Mouse (Mus musculus): ENCODE measurements around the gene Ccdc141. TPM values are rescaled to one million over a fixed set of nuclear protein-coding genes. Genes with fewer than 3 reads are reported as not detected.

Gene Ccdc141
- total RNA-seq, 2 experiments from 2014 or later, result 228 to 229 TPM

DNA sequence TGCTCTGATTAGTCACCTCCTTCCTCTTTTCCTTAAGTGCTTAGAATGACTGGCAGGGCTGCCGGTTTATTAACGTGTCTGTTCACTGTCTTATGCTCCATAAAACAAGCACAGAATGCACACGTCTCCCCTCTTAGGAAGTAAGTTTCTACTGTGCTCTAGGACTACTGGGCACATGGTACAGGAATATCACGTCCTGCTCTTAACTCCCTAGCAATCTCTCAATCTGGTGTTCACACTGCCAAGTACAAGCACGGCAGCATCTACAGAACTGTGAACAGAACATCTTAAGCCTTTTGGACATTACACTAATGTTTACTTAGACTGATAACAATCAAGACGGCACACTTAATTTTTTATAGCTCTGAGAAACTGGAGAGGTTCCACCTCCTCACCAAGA lies 52.3 kb downstream of the Ccdc141 start:
- no peak for DNase-seq

DNA sequence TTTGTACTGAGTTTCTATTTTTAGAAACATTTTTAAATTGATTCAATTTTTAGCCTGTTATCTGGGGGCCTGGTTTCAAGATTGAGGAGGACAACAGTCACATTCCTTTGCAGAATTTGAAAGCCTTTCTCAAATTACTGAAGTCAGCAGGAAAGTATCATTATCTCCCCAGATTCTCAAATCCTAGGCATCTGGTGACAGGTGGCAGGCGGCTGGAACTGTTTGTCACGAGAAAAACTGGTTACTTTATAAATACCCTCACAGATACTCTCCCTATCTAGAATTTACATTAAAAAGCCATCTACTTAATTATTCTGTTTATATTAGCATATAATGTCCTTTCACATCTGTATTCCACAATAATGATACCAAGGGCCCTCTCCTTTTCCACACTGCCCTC lies 56.1 kb downstream of the Ccdc141 start:
- DNase-seq, result no peak

GRCm38 (mm10) chr2:77113867-77114266 lies 56.6 kb downstream of the Ccdc141 start:
- peak; percentile 15 for DNase-seq

- DNase-seq, result no peak
Measured at GRCm38 (mm10) chr2:77113026-77113425, 57.4 kb downstream of the Ccdc141 start.

- DNase-seq, result no peak
Measured at GRCm38 (mm10) chr2:77111095-77111494, 59.3 kb downstream of the Ccdc141 start.

DNA sequence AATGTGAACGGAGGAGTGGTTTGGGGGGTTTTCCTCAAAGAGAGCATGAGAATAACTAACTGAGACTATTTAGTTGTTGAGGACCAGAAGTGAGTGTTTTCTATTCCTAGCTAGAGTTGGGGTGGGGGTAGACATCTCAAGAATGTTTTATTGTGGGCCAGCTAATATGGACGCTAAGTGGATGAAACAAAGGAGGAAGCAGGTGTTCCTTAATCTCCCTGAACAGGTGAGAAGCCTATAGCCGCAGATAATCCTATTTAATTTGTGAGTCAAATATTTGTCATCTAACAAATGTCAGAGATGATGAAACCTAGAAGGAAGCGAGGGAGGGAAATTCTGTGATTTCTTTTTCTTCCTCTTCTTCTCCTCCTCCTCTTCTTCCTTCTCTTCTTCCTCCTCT lies 60.1 kb downstream of the Ccdc141 start:
- no peak for DNase-seq

DNA sequence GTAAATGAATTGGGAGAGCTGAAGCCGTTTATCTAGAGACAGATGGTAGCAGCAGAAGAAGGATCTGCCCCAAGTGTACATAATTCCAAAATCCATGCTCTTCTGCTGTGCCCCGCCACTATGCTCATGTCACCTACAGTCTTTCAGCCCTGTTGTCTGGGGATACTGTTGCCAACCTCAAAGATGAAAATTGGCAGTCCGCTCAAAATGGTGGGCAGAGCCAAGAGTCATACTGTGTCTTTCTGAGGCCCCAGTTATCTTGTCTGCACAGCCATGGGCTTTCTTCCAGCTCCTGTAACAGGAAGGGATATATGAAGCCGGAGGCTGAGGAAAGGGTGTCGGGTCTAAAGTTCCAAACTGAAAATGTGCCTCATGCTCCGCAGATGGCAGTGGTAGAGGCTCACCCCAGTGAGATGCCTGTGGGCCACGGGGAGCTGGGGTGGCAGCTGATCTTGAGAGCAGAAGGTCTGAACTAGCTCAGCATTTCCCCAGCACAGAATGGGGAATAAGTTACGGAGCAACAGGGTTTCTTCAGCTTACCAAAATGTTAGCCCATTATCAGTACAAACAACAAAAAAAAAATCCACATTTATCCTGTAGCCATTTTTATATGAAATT lies 60.8 kb downstream of the Ccdc141 start:
- peak; percentile 14 for DNase-seq

GRCm38 (mm10) chr2:77108562-77108961 lies 61.9 kb downstream of the Ccdc141 start:
- DNase-seq, result no peak

- DNase-seq, result no peak
Measured at GRCm38 (mm10) chr2:77106150-77106549, 64.3 kb downstream of the Ccdc141 start.

- no peak for DNase-seq
Measured at GRCm38 (mm10) chr2:77105006-77105715, 65.3 kb downstream of the Ccdc141 start.

DNA sequence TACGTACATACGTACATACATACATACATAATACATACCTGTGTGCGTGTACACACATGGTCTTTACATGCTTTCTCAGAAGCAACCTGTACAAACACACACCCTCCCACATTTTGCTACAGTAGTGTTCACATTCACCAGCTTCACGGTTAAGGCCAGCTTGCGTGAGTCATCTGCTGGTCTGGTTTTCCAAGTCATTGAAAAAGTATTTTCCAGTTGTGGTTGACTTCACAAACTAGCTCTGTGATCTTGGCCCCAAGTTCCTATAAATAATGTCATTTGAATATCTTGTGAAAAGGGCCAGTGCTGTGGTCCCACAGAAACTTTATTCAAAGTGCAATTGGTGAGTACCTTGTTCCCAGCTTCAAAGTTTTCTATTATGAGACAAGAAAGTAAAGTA lies 67.9 kb downstream of the Ccdc141 start:
- no peak for DNase-seq

DNA sequence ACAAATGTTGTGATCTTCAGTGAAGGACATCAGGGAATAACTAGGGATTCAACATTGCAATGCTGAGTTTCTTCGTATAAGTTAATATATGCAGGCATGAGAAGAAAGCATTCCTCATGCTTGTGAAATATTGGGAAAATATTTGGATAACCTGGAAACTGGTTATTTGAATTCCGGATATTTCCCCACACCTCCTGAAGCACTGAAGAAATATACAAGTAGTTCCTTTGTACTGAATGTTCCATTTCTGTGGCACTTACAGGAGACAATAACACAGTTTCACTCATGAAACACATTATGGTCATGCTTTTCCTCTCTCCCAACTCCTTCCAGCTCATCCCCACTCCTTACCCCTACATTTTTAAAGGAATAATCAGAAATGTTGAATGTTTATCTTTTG lies 70.6 kb downstream of the Ccdc141 start:
- no peak for DNase-seq

GRCm38 (mm10) chr2:77098769-77099168 lies 71.7 kb downstream of the Ccdc141 start:
- no peak for DNase-seq

- no peak for DNase-seq
Measured at GRCm38 (mm10) chr2:77091749-77092148, 78.7 kb downstream of the Ccdc141 start.

GRCm38 (mm10) chr2:77085313-77085712 lies 85.1 kb downstream of the Ccdc141 start:
- DNase-seq, result no peak

GRCm38 (mm10) chr2:77084629-77085028 lies 85.8 kb downstream of the Ccdc141 start:
- DNase-seq, result no peak

- DNase-seq, result no peak
Measured at GRCm38 (mm10) chr2:77081156-77081555, 89.3 kb downstream of the Ccdc141 start.

- DNase-seq, result no peak
Measured at GRCm38 (mm10) chr2:77080657-77081056, 89.8 kb downstream of the Ccdc141 start.

DNA sequence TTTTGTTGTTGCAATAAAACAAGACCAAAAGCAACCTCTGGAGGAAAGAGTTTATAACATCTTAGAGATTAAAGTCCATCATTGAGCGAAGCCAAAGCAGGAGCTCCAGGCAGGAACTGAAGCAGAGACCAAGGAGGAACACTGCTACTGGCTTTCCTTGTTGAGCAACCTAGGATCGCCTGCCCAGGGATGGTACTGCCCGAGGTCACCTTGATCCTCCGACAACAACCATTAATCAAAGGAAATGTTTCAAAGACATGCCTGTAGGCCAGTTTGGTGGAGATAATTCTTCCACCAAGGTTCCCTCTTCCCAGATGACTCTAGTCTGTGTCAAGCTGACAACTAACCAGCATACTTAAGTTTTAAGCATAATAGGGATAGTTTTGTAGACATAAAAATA lies 91.7 kb downstream of the Ccdc141 start:
- no peak for DNase-seq

DNA sequence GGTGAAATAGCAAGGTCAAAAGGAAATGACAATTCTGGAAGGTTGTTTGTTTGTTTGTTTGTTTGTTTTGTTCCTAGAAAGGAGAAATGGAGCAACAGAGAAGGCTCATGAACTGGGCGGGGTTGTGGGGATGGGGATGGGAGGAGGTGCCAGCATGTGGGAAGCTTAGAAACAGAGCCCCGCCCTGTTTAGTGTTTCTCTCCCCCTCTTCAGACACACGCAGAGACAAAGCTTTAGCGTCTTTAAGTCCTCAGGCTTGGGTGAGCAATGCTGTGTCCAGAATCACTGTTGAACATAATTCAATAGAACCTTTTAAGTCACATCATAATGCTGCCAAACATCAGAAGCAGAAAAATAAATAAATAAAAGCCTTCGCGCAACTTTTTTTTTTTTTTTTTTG lies 96.1 kb downstream of the Ccdc141 start:
- DNase-seq, result no peak

- DNase-seq, result no peak
Measured at GRCm38 (mm10) chr2:77073930-77074329, 96.5 kb downstream of the Ccdc141 start.

DNA sequence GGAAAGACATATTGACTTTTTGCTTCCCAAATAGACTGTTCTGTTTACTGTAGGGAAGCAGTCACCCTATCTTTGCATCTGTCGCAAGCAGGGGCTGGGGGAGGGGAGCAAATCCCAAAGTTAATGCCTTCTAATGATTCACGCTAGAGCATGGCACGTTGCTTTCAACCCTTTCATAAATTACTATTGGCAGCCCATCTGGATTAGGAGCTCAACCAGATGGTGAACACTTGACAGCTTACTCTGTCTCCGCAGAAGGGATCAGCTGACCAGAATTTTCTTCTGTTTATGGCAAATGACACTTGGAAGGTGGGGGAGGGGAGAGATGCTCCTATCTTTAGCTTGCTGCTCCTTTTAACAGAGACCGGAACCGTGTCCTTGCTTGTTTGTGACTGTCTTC lies 105.1 kb downstream of the Ccdc141 start:
- no peak for DNase-seq

DNA sequence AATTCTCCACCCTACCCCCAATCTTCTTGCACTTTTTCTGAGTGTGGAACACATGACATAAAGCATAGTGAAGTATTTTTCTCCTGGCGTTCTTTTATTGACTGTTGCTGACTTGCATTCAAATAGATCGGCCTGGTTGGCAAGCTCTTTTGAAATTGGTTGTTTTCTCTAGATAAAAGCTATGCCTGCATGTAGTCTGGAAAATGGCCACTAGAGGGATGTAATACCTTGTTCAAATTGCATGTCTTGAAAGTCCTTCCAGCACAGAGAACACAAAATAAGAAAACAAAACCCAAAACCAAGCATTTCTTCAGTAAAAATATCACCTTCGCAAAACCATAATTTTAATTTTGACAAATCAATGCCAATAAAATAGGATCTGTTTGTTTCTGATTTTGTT lies 108.6 kb downstream of the Ccdc141 start:
- peak; percentile 37 for DNase-seq

- no peak for DNase-seq
Measured at GRCm38 (mm10) chr2:77059596-77059995, 110.8 kb downstream of the Ccdc141 start.

Data from heart, postnatal 4 days (tissue).